20 mouse cellular contexts compared by ENCODE assay signal in the genomic region with DNA sequence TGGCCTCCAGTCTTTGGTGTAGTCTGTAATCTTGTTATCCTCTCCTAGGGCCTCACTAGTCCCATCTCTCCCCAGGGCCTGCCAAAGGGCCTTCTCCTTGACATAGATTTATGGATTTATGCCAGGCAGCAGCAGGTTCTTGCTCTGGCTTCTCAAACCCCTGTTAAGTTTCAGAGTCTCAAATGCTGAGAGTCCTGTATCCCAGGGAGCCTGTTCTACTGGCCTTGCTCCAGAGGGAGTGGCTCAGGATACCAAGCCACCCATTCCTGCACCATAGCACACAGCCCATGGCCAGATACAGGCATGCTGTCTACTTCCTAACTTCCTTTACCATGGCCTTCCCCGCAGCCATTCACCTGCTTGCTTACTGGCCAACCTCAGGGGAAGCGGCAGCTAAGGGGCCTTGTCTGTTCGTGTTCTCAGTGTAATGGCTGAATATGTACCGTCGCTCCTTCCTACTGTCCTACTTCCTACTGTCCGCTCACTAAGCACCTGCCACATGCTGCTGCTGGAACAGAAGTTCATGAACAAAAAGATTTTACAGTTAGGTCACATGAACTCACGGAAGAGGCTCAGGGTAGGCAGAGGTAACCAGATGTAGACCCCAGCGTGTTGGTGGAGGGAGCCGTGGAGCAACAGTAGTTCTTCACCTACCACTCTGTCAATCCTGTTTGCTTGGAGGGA. TPM values are rescaled to one million over a fixed set of nuclear protein-coding genes. Genes with fewer than 3 reads are reported as not detected.
A peak's percentile ranks its signal among the peaks of the same experiment; 100 is the strongest.
DNase-seq lines count a peak whose midpoint lies in the region; ATAC-seq and TF ChIP-seq lines count a peak whose summit lies in the region.
"Had no signal": no experiment of that assay in that cellular context is flagged by ENCODE, and none has a peak within 500 bp of the region (broad histone marks: within the 10 kb centered on the region; RNA-seq: fewer than 3 reads in every experiment).

No protein-coding gene starts in this region.

- no peaks in the 10 kb centered on the region for H3K27me3 ChIP-seq in hindbrain, postnatal 0 days (ENCODE audit: insufficient read depth, low read length)
- H3K27me3 ChIP-seq in hindbrain, embryonic 16.5 days (replicated peaks; ENCODE audit: control insufficient read depth, insufficient read depth, low read length), result no peaks in the 10 kb centered on the region
- H3K27me3 ChIP-seq: embryonic facial prominence, embryonic 15.5 days; heart, embryonic 13.5 days; hindbrain, embryonic 15.5 days had no signal

- H3K9ac ChIP-seq in hindbrain, postnatal 0 days (replicated peaks; ENCODE audit: low read length), result no peak overlapping the region
- no peak overlapping the region for H3K9ac ChIP-seq in hindbrain, embryonic 16.5 days (ENCODE audit: low read depth, low read length)
- H3K9ac ChIP-seq: embryonic facial prominence, embryonic 15.5 days; heart, embryonic 13.5 days; hindbrain, embryonic 15.5 days had no signal

- peak overlapping the region; percentile 10; the same call in 1 of the 2 replicates for H3K4me2 ChIP-seq in hindbrain, postnatal 0 days (ENCODE audit: low read depth, low read length)
- H3K4me2 ChIP-seq in hindbrain, embryonic 16.5 days (ENCODE audit: low read length), result no peak overlapping the region
- H3K4me2 ChIP-seq: embryonic facial prominence, embryonic 15.5 days; heart, embryonic 13.5 days; hindbrain, embryonic 15.5 days had no signal

- H3K9me3 ChIP-seq in hindbrain, postnatal 0 days (ENCODE audit: low read length), result no peaks in the 10 kb centered on the region
- H3K9me3 ChIP-seq in hindbrain, embryonic 16.5 days (ENCODE audit: control insufficient read depth, low read length), result no peaks in the 10 kb centered on the region
- H3K9me3 ChIP-seq: embryonic facial prominence, embryonic 15.5 days; forebrain, embryonic 10.5 days; G1E; heart, embryonic 13.5 days; hindbrain, embryonic 15.5 days had no signal

- 91% methylated on average over 9 of the region's 9 CpGs for WGBS in hindbrain, postnatal 0 days
- 93% methylated on average over 9 of the region's 9 CpGs for WGBS in hindbrain, embryonic 16.5 days

- no peak for DNase-seq in hindbrain, postnatal 0 days (ENCODE audit: low spot score)
- peak; percentile 17 for DNase-seq in lung, postnatal 36 days
- DNase-seq in lung, adult 18-20 months, result no peak
- peak; percentile 73 for DNase-seq in A20 (ENCODE audit: low read depth, low spot score)
- peak; percentile 46 for DNase-seq in MN1 (ENCODE audit: low spot score)
- no peak for DNase-seq in frontal cortex, adult 2 months (ENCODE audit: extremely low spot score in 1 of 2, low spot score in 1 of 2)
- DNase-seq in cerebellum, postnatal 36 days, result no peak
- DNase-seq: cerebellum, adult 18-20 months; cerebellum, adult 9-11 months; embryo, embryonic 11 days; gastrocnemius, postnatal 14 days; heart, postnatal 36 days had no signal

- 0 out of 2 replicates have a peak overlapping the region, but pooled peaks have one; percentile 62 for H3K27ac ChIP-seq in hindbrain, postnatal 0 days
- no peak overlapping the region for H3K27ac ChIP-seq in hindbrain, embryonic 16.5 days (ENCODE audit: low read depth, low read length)
- H3K27ac ChIP-seq: embryonic facial prominence, embryonic 15.5 days; forebrain, embryonic 10.5 days; heart, embryonic 13.5 days; hindbrain, embryonic 15.5 days had no signal

- no peak overlapping the region for H3K4me3 ChIP-seq in hindbrain, postnatal 0 days (ENCODE audit: low read length)
- H3K4me3 ChIP-seq in hindbrain, embryonic 16.5 days (ENCODE audit: low read length), result no peak overlapping the region
- H3K4me3 ChIP-seq: embryonic facial prominence, embryonic 15.5 days; erythroblast, embryonic 14.5 days; forebrain, embryonic 10.5 days; heart, embryonic 13.5 days; hindbrain, embryonic 15.5 days had no signal

- no peak for TF ChIP-seq CTCF in hindbrain, postnatal 0 days (IDR thresholded peaks at IDR 0.05; ENCODE audit: low read depth)

- H3K4me1 ChIP-seq in hindbrain, postnatal 0 days (ENCODE audit: insufficient read depth, low read length), result peaks cover 8% of the 10 kb centered on the region; the same call in 1 of the 2 replicates
- H3K4me1 ChIP-seq in hindbrain, embryonic 16.5 days (ENCODE audit: control insufficient read depth, insufficient read depth, low read depth, low read length), result peaks cover 10% of the 10 kb centered on the region

- no peak for ATAC-seq in hindbrain, postnatal 0 days
- no peak for ATAC-seq in hindbrain, embryonic 16.5 days
- ATAC-seq: forebrain, embryonic 14.5 days had no signal

- H3K36me3 ChIP-seq in hindbrain, postnatal 0 days (ENCODE audit: insufficient read depth, low read length), result peaks cover 50% of the 10 kb centered on the region
- peaks cover 19% of the 10 kb centered on the region for H3K36me3 ChIP-seq in hindbrain, embryonic 16.5 days (ENCODE audit: control insufficient read depth, insufficient read depth, low read length)

RNA-seq across cellular contexts. Expression of a gene that starts 4.6 kb away (rescaled TPM):
- 95.3 and 125 TPM in 2 replicates for total RNA-seq in hindbrain, postnatal 0 days (2014; rRNA removed)
- polyA plus RNA-seq in hindbrain, postnatal 0 days (2015; fragmentation: Nextera tagmentation; extraction: Ambion mirVana), result 121 and 146 TPM in 2 replicates
- 72.6 and 85.0 TPM in 2 replicates for polyA plus RNA-seq in hindbrain, embryonic 16.5 days (2015; fragmentation: Nextera tagmentation; extraction: Ambion mirVana)
- polyA plus RNA-seq in frontal cortex, adult 2 months (2012; rRNA removed), result 227 and 230 TPM in 2 replicates

RNA-seq across cellular contexts. Expression of a gene that starts 33.9 kb away (rescaled TPM):
- total RNA-seq in hindbrain, postnatal 0 days (2014; rRNA removed), result 1.5 and 2.4 TPM in 2 replicates
- polyA plus RNA-seq in hindbrain, postnatal 0 days (2015; fragmentation: Nextera tagmentation; extraction: Ambion mirVana), result 1.8 and 2.0 TPM in 2 replicates
- 2.2 and 2.5 TPM in 2 replicates for polyA plus RNA-seq in hindbrain, embryonic 16.5 days (2015; fragmentation: Nextera tagmentation; extraction: Ambion mirVana)
- polyA plus RNA-seq in frontal cortex, adult 2 months (2012; rRNA removed), result 1.5 and 2.0 TPM in 2 replicates
- polyA plus RNA-seq: erythroblast, embryonic 14.5 days had no signal

RNA-seq across cellular contexts. Expression of a gene that starts 39.8 kb away (rescaled TPM):
- total RNA-seq in hindbrain, postnatal 0 days (2014; rRNA removed), result 125 and 131 TPM in 2 replicates
- polyA plus RNA-seq in hindbrain, postnatal 0 days (2015; fragmentation: Nextera tagmentation; extraction: Ambion mirVana), result 77.5 and 82.1 TPM in 2 replicates
- polyA plus RNA-seq in hindbrain, embryonic 16.5 days (2015; fragmentation: Nextera tagmentation; extraction: Ambion mirVana), result 99.1 and 103 TPM in 2 replicates
- polyA plus RNA-seq in frontal cortex, adult 2 months (2012; rRNA removed), result 23.5 and 27.3 TPM in 2 replicates

RNA-seq across cellular contexts. Expression of a gene that starts 40.7 kb away (rescaled TPM):
- 64.6 and 73.8 TPM in 2 replicates for total RNA-seq in hindbrain, postnatal 0 days (2014; rRNA removed)
- 237 and 246 TPM in 2 replicates for polyA plus RNA-seq in hindbrain, postnatal 0 days (2015; fragmentation: Nextera tagmentation; extraction: Ambion mirVana)
- 290 and 293 TPM in 2 replicates for polyA plus RNA-seq in hindbrain, embryonic 16.5 days (2015; fragmentation: Nextera tagmentation; extraction: Ambion mirVana)
- polyA plus RNA-seq in frontal cortex, adult 2 months (2012; rRNA removed), result 224 and 228 TPM in 2 replicates

RNA-seq across cellular contexts. Expression of a gene that starts 51.5 kb away (rescaled TPM):
- 229 and 235 TPM in 2 replicates for total RNA-seq in hindbrain, postnatal 0 days (2014; rRNA removed)
- polyA plus RNA-seq in hindbrain, postnatal 0 days (2015; fragmentation: Nextera tagmentation; extraction: Ambion mirVana), result 130 and 135 TPM in 2 replicates
- 215 and 253 TPM in 2 replicates for polyA plus RNA-seq in hindbrain, embryonic 16.5 days (2015; fragmentation: Nextera tagmentation; extraction: Ambion mirVana)
- polyA plus RNA-seq in frontal cortex, adult 2 months (2012; rRNA removed), result 108 and 113 TPM in 2 replicates

Comparison
In these comparisons a context has a peak if more than half of its experiments do, and no peak if none do; other contexts are left out.
1. DNase-seq: peak in lung, postnatal 36 days (single experiment), A20 (single experiment) and MN1 (single experiment); none in hindbrain, postnatal 0 days (single experiment), lung, adult 18-20 months (0 of 2), frontal cortex, adult 2 months (0 of 2) and cerebellum, postnatal 36 days (0 of 2).